Mouse (Mus musculus): ENCODE measurements around the gene Zfp839. TPM values are rescaled to one million over a fixed set of nuclear protein-coding genes. Genes with fewer than 3 reads are reported as not detected.
A peak's percentile ranks its signal among the peaks of the same experiment; 100 is the strongest.

Gene Zfp839
- total and polyA plus RNA-seq, 3 experiments, result 4.2 to 5.0 TPM; not detected in 1

- TF ChIP-seq ELF1 (IDR thresholded peaks at IDR 0.05; ENCODE audit: low read depth, low read length), result no peak
- peak; percentile 41 for TF ChIP-seq SMC3 (IDR thresholded peaks at IDR 0.05; ENCODE audit: low read depth, low read length)
- no peak for TF ChIP-seq MAZ (IDR thresholded peaks at IDR 0.05; ENCODE audit: low read depth, low read length)
- no peak for TF ChIP-seq NELFE (IDR thresholded peaks at IDR 0.05; ENCODE audit: low read depth, low read length)
- TF ChIP-seq USF2 (IDR thresholded peaks at IDR 0.05; ENCODE audit: borderline replicate concordance in 1 of 2, insufficient read depth in 1 of 2, low read depth in 1 of 2, low read length in 2 of 2), result no peak
- 0 out of 2 replicates have a peak, but pooled peaks have one; percentile 29 for TF ChIP-seq ZNF384 (IDR thresholded peaks at IDR 0.05; ENCODE audit: low read depth, low read length)
- no peak for TF ChIP-seq BHLHE40 (IDR thresholded peaks at IDR 0.05; ENCODE audit: borderline replicate concordance, low read depth, low read length)
- TF ChIP-seq TAL1 (IDR thresholded peaks at IDR 0.05; ENCODE audit: low read length), result no peak
Measured at GRCm38 (mm10) chr12:110841731-110842493, 8.1 kb upstream of the Zfp839 start (continued).

GRCm38 (mm10) chr12:110843194-110844048 is 6.6 kb upstream of the Zfp839 start:
- H3K9ac ChIP-seq (ENCODE audit: control insufficient read depth, low read depth, low read length, poor library complexity, severe bottlenecking), result peak overlapping the region; percentile 65
- peak; percentile 95 for TF ChIP-seq RAD21 (IDR thresholded peaks at IDR 0.05; ENCODE audit: low read depth, low read length)
- peak; percentile 84 for TF ChIP-seq SIN3A (IDR thresholded peaks at IDR 0.05; ENCODE audit: low read length)
- peak; percentile 68 to 97 (median 93) for TF ChIP-seq CTCF (IDR thresholded peaks at IDR 0.05 in 2 of 3, conservative IDR thresholded peaks at IDR 0.05 in 1 of 3; ENCODE audit: control insufficient read depth in 1 of 3, insufficient read depth in 1 of 3, low read depth in 2 of 3, low read length in 3 of 3, poor library complexity in 1 of 3, severe bottlenecking in 1 of 3)
- peak; percentile 55 for TF ChIP-seq MXI1 (IDR thresholded peaks at IDR 0.05; ENCODE audit: low read depth, low read length)
- TF ChIP-seq E2F4 (IDR thresholded peaks at IDR 0.05; ENCODE audit: borderline replicate concordance, low read depth, low read length), result no peak
- TF ChIP-seq MAZ (IDR thresholded peaks at IDR 0.05; ENCODE audit: low read depth, low read length), result no peak
- no peak for TF ChIP-seq HCFC1 (IDR thresholded peaks at IDR 0.05; ENCODE audit: low read depth, low read length)
- peak; percentile 23; the same call in 1 of the 2 replicates for TF ChIP-seq RCOR1 (IDR thresholded peaks at IDR 0.05; ENCODE audit: low read depth, low read length)
- TF ChIP-seq NRF1 (IDR thresholded peaks at IDR 0.05; ENCODE audit: insufficient read depth, low read depth, low read length, poor library complexity, severe bottlenecking), result no peak
- TF ChIP-seq POLR2AphosphoS5 (IDR thresholded peaks at IDR 0.05; ENCODE audit: borderline replicate concordance, low read depth, low read length), result no peak
- TF ChIP-seq KAT2A (conservative IDR thresholded peaks at IDR 0.05; ENCODE audit: low read depth, low read length), result no peak
- 0 out of 4 replicates have a peak, but pooled peaks of 1 of the 2 experiments have one; percentile 18 for TF ChIP-seq EP300 (IDR thresholded peaks at IDR 0.05; ENCODE audit: low read depth in 1 of 2, low read length in 2 of 2)
- peak; percentile 73 for TF ChIP-seq BHLHE40 (IDR thresholded peaks at IDR 0.05; ENCODE audit: borderline replicate concordance, low read depth, low read length)
- no peak for TF ChIP-seq ZMIZ1 (IDR thresholded peaks at IDR 0.05; ENCODE audit: low read depth, low read length)
- no peak for TF ChIP-seq POLR2AphosphoS2 (IDR thresholded peaks at IDR 0.05; ENCODE audit: low read length)
- TF ChIP-seq ZC3H11A (IDR thresholded peaks at IDR 0.05; ENCODE audit: low read depth, low read length), result peak; percentile 70; the same call in 1 of the 2 replicates
- peak; percentile 23; the same call in 1 of the 2 replicates for TF ChIP-seq ETS1 (IDR thresholded peaks at IDR 0.05; ENCODE audit: low read depth, low read length)
- no peak for TF ChIP-seq CHD2 (IDR thresholded peaks at IDR 0.05; ENCODE audit: low read length)
- peak; percentile 49 for TF ChIP-seq ZNF384 (IDR thresholded peaks at IDR 0.05; ENCODE audit: low read depth, low read length)
- TF ChIP-seq SMC3 (IDR thresholded peaks at IDR 0.05; ENCODE audit: low read depth, low read length), result peak; percentile 73
- TF ChIP-seq MYC (IDR thresholded peaks at IDR 0.05; ENCODE audit: low read depth, low read length), result 0 out of 2 replicates have a peak, but pooled peaks have one; percentile 11
- TF ChIP-seq MYB (IDR thresholded peaks at IDR 0.05; ENCODE audit: low read depth, low read length), result no peak
- no peak for TF ChIP-seq JUND (IDR thresholded peaks at IDR 0.05; ENCODE audit: low read depth, low read length)
- TF ChIP-seq USF1 (IDR thresholded peaks at IDR 0.05; ENCODE audit: low read depth, low read length), result no peak
- peak; percentile 90 for DNase-seq (ENCODE audit: low read depth, low spot score)
- H3K27me3 ChIP-seq (ENCODE audit: control insufficient read depth in 1 of 2, insufficient read depth in 2 of 2, low read length in 2 of 2), result no peaks in the 10 kb centered on the region
- H3K27ac ChIP-seq (ENCODE audit: control insufficient read depth, low read depth, low read length), result no peak overlapping the region; the same call in 1 of the 2 replicates
- H3K79me2 ChIP-seq (ENCODE audit: control insufficient read depth, insufficient read depth, low read length, poor library complexity), result no peaks in the 10 kb centered on the region; the same call in 1 of the 2 replicates
- H3K4me1 ChIP-seq (ENCODE audit: control insufficient read depth in 1 of 2, insufficient read depth in 2 of 2, low read length in 2 of 2), result peaks cover 0 to 12% of the 10 kb centered on the region in 2 experiments; a peak in 2 of 4 replicates
- no peaks in the 10 kb centered on the region for H3K9me3 ChIP-seq (replicated peaks; ENCODE audit: insufficient read depth, low read length)
- H3K4me3 ChIP-seq (ENCODE audit: control insufficient read depth in 1 of 2, insufficient read depth in 1 of 2, low read depth in 2 of 2, low read length in 2 of 2), result peak overlapping the region; percentile 47 to 85
- H3K36me3 ChIP-seq (ENCODE audit: control insufficient read depth in 1 of 2, insufficient read depth in 2 of 2, low read length in 2 of 2), result peaks cover 0 to 6% of the 10 kb centered on the region in 2 experiments; a peak in 1 of 4 replicates
